Mouse (Mus musculus) gastrocnemius, postnatal 25 days (tissue): ENCODE measurements around the gene Rnf5. TPM values are rescaled to one million over a fixed set of nuclear protein-coding genes. Genes with fewer than 3 reads are reported as not detected.

Experiments
- DNase-seq: peaks from one replicate; pipeline ENCODE4 v3.0.0; 2022
- total RNA-seq, 2 experiments: library from RNA; stranded (reverse); gene quantifications; 1 replicate in 1 of 2; 2 replicates in 1 of 2; pipeline ENCODE4 v1.2.3; 2021

Rnf5 gene
- total RNA-seq, 2 experiments from 2014 or later = 16.4 to 19.2 TPM

GRCm38 (mm10) chr17:34605609-34606008 lies 2.1 kb upstream of the Rnf5 start:
- peak; percentile 97 for DNase-seq

- DNase-seq = peak; percentile 65
These were observed 1.2 kb upstream of the Rnf5 start for GRCm38 (mm10) chr17:34604511-34605237.

- DNase-seq = peak; percentile 99
These were observed 595 bp upstream of the Rnf5 start, which contains the start of gene Agpat1 for GRCm38 (mm10) chr17:34604061-34604508. Gene Agpat1 (plus strand): TSS chr17:34604262.

GRCm38 (mm10) chr17:34601796-34602195 lies 1.7 kb downstream of the Rnf5 start:
- no peak for DNase-seq

GRCm38 (mm10) chr17:34599891-34600290 lies 3.6 kb downstream of the Rnf5 start:
- no peak for DNase-seq

- DNase-seq = no peak
These were observed 5.9 kb downstream of the Rnf5 start, which contains the start of gene Ager for GRCm38 (mm10) chr17:34597566-34598095. Gene Ager (plus strand): TSS chr17:34597862.

GRCm38 (mm10) chr17:34596098-34596497 lies 7.4 kb downstream of the Rnf5 start:
- DNase-seq = no peak

- no peak for DNase-seq
These were observed 9.6 kb downstream of the Rnf5 start for GRCm38 (mm10) chr17:34593752-34594525.

GRCm38 (mm10) chr17:34592581-34593549 lies 10.6 kb downstream of the Rnf5 start:
- DNase-seq = no peak

- peak; percentile 91 for DNase-seq
These were observed 11.5 kb downstream of the Rnf5 start for GRCm38 (mm10) chr17:34591994-34592375.

- no peak for DNase-seq
These were observed 12.2 kb downstream of the Rnf5 start, which contains the start of gene Pbx2 for GRCm38 (mm10) chr17:34591029-34591993. Gene Pbx2 (plus strand): TSS chr17:34591266.

- no peak for DNase-seq
These were observed 13.1 kb downstream of the Rnf5 start for GRCm38 (mm10) chr17:34590154-34590987.

- DNase-seq = peak; percentile 78
These were observed 13.8 kb downstream of the Rnf5 start, which contains the start of gene Gpsm3 for GRCm38 (mm10) chr17:34589681-34590101. Gene Gpsm3 (plus strand): TSS chr17:34589806.

GRCm38 (mm10) chr17:34589206-34589605 lies 14.3 kb downstream of the Rnf5 start:
- DNase-seq = no peak

- no peak for DNase-seq
These were observed 14.7 kb downstream of the Rnf5 start for GRCm38 (mm10) chr17:34588767-34589166.

- no peak for DNase-seq
These were observed 15.7 kb downstream of the Rnf5 start for GRCm38 (mm10) chr17:34587814-34588213.

GRCm38 (mm10) chr17:34587423-34587811 lies 16.1 kb downstream of the Rnf5 start:
- peak; percentile 97 for DNase-seq

- no peak for DNase-seq
These were observed 16.6 kb downstream of the Rnf5 start for GRCm38 (mm10) chr17:34586796-34587422.
